Mouse (Mus musculus) spleen, postnatal 36 days (tissue): ENCODE results near the gene 4930524B15Rik.
"Not testable (repeated sequence)": the region's sequence is repeated elsewhere in the genome, so short reads cannot be mapped to it uniquely, and the experiment has no call there.

Experiments
- DNase-seq, 2 experiments: peaks; one replicate each; pipeline ENCODE4 v3.0.0; 2022; ENCODE audit warnings: low spot score in 2 of 2, mixed read lengths in 1 of 2

Gene 4930524B15Rik

GRCm38 (mm10) chr11:31983249-31983648 lies 17.9 kb downstream of the 4930524B15Rik start:
- no peak for DNase-seq

GRCm38 (mm10) chr11:31984786-31985185 lies 19.4 kb downstream of the 4930524B15Rik start:
- DNase-seq, result no peak

- DNase-seq, result no peak
Observed at GRCm38 (mm10) chr11:31992535-31992934, 27.1 kb downstream of the 4930524B15Rik start.

GRCm38 (mm10) chr11:31999716-32000115 lies 34.3 kb downstream of the 4930524B15Rik start:
- peak in 1 of 2 experiments; percentile 20 for DNase-seq

GRCm38 (mm10) chr11:32000281-32000680 lies 34.9 kb downstream of the 4930524B15Rik start, which contains the start of gene Nsg2:
TSS of gene Nsg2 (plus strand) at chr11:32000463.
- DNase-seq, result peak; percentile 72 to 73

- DNase-seq, result no peak
Observed at GRCm38 (mm10) chr11:32001181-32001910, 36.0 kb downstream of the 4930524B15Rik start.

GRCm38 (mm10) chr11:32002670-32003072 lies 37.3 kb downstream of the 4930524B15Rik start:
- DNase-seq, result no peak

GRCm38 (mm10) chr11:32008049-32008448 lies 42.7 kb downstream of the 4930524B15Rik start:
- not testable (repeated sequence) for DNase-seq

- DNase-seq, result no peak
Observed at GRCm38 (mm10) chr11:32008852-32009251, 43.5 kb downstream of the 4930524B15Rik start.

- DNase-seq, result peak in 1 of 2 experiments; percentile 46
Observed at GRCm38 (mm10) chr11:32009961-32010662, 44.7 kb downstream of the 4930524B15Rik start.

GRCm38 (mm10) chr11:32010663-32010970 lies 45.2 kb downstream of the 4930524B15Rik start:
- peak in 1 of 2 experiments; percentile 54 for DNase-seq

- peak; percentile 46 to 50 for DNase-seq
Observed at GRCm38 (mm10) chr11:32011867-32012603, 46.6 kb downstream of the 4930524B15Rik start.

- no peak for DNase-seq
Observed at GRCm38 (mm10) chr11:32013014-32013427, 47.6 kb downstream of the 4930524B15Rik start.

- DNase-seq, result no peak
Observed at GRCm38 (mm10) chr11:32013561-32013960, 48.2 kb downstream of the 4930524B15Rik start.

- DNase-seq, result no peak
Observed at GRCm38 (mm10) chr11:32018201-32018600, 52.8 kb downstream of the 4930524B15Rik start.

- peak; percentile 36 for DNase-seq
Observed at GRCm38 (mm10) chr11:32020031-32020965, 54.9 kb downstream of the 4930524B15Rik start.

GRCm38 (mm10) chr11:32026634-32027033 lies 61.2 kb downstream of the 4930524B15Rik start:
- DNase-seq, result no peak

- DNase-seq, result no peak
Observed at GRCm38 (mm10) chr11:32027474-32028342, 62.3 kb downstream of the 4930524B15Rik start.

GRCm38 (mm10) chr11:32028605-32029004 lies 63.2 kb downstream of the 4930524B15Rik start:
- DNase-seq, result no peak
